Comparison of ENCODE assay signal across 8 mouse cellular contexts in the genomic region with DNA sequence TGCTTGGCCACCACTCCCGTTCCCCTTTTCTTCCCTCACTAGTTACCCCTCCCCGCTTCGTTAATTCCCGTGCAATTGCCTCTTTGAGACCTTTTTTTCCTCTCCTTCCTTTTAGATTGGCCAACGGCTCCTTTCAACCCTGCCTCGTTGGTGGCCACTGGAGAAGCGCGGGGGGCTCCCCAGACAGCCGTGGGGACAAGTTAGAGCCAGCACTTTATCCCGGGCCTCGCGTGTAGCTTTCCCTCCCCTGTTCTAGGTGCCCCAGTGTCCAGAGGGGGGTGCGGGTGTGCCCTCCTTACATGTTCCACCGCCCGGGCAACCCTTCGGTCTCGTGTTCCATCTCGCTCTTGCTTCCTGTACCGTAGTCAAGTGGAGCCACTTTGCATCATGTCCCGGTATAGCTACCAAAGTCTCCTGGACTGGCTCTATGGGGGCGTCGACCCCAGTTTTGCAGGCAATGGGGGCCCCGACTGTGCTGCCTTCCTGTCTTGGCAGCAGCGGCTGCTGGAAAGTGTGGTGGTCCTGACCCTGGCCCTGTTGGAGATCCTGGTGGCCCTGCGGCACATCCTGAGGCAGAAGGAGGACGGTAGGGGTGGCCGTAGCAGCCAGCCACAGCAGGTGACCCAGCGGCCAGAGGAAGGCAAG. TPM values are rescaled to one million over a fixed set of nuclear protein-coding genes. Genes with fewer than 3 reads are reported as not detected.
DNase-seq lines count a peak whose midpoint lies in the region; ATAC-seq and TF ChIP-seq lines count a peak whose summit lies in the region.

No protein-coding gene starts in this region.

- H3K4me1 ChIP-seq in testis, adult 2 months (ENCODE audit: control insufficient read depth, insufficient read depth, low read length): peaks cover 10% of the 10 kb centered on the region
- H3K4me1 ChIP-seq in embryonic facial prominence, embryonic 12.5 days: peaks cover 12% of the 10 kb centered on the region
- peaks cover 13% of the 10 kb centered on the region for H3K4me1 ChIP-seq in hindbrain, embryonic 12.5 days
- peaks cover 20% of the 10 kb centered on the region for H3K4me1 ChIP-seq in liver, embryonic 11.5 days (replicated peaks; ENCODE audit: control insufficient read depth, insufficient read depth, low read length)

- TF ChIP-seq CTCF in testis, adult 2 months (IDR thresholded peaks at IDR 0.05; ENCODE audit: control insufficient read depth, insufficient read depth, insufficient replicate concordance, low read depth, low read length): no peak

- no peak for ATAC-seq in embryonic facial prominence, embryonic 12.5 days (ENCODE audit: insufficient number of reproducible peaks, insufficient read depth, low FRiP score, low TSS enrichment)
- no peak for ATAC-seq in hindbrain, embryonic 12.5 days (ENCODE audit: low FRiP score)
- ATAC-seq in liver, embryonic 11.5 days (replicated peaks; ENCODE audit: low FRiP score): no peak

- no peak for DNase-seq in testis, postnatal 14 days (ENCODE audit: low spot score)
- peak; percentile 45 for DNase-seq in liver, embryonic 11.5 days (ENCODE audit: low spot score)
- DNase-seq in neural tube, embryonic 10.5 days (ENCODE audit: extremely low spot score, low spot score): peak; percentile 30
- DNase-seq in c-Kit-positive CD71-positive TER-119-positive erythroid progenitor cells, embryonic 14.5 days (ENCODE audit: low spot score): no peak
- no peak for DNase-seq in frontal cortex, postnatal 14 days (ENCODE audit: low spot score in 2 of 2)

- peak overlapping the region; percentile 73 for H3K4me2 ChIP-seq in embryonic facial prominence, embryonic 12.5 days (replicated peaks)
- peak overlapping the region; percentile 60 for H3K4me2 ChIP-seq in hindbrain, embryonic 12.5 days (replicated peaks)
- peak overlapping the region; percentile 90 for H3K4me2 ChIP-seq in liver, embryonic 11.5 days

- 20% methylated on average over 28 of the region's 28 CpGs for whole genome bisulfite sequencing in embryonic facial prominence, embryonic 12.5 days
- WGBS in hindbrain, embryonic 12.5 days: 21% methylated on average over 28 of the region's 28 CpGs
- WGBS in liver, embryonic 11.5 days: 14% methylated on average over 28 of the region's 28 CpGs

- H3K9ac ChIP-seq in embryonic facial prominence, embryonic 12.5 days: peak overlapping the region; percentile 74
- H3K9ac ChIP-seq in hindbrain, embryonic 12.5 days: peak overlapping the region; percentile 77
- H3K9ac ChIP-seq in liver, embryonic 11.5 days (ENCODE audit: low read depth, low read length): peak overlapping the region; percentile 75

- H3K27ac ChIP-seq in testis, adult 2 months (ENCODE audit: control insufficient read depth, insufficient read depth, low read depth, low read length): peak overlapping the region; percentile 29; the same call in 1 of the 2 replicates
- peak overlapping the region; percentile 95 for H3K27ac ChIP-seq in embryonic facial prominence, embryonic 12.5 days
- H3K27ac ChIP-seq in hindbrain, embryonic 12.5 days: peak overlapping the region; percentile 90
- peak overlapping the region; percentile 91 for H3K27ac ChIP-seq in liver, embryonic 11.5 days (ENCODE audit: low read depth, low read length)

- no peaks in the 10 kb centered on the region for H3K9me3 ChIP-seq in embryonic facial prominence, embryonic 12.5 days
- H3K9me3 ChIP-seq in hindbrain, embryonic 12.5 days (replicated peaks): no peaks in the 10 kb centered on the region
- no peaks in the 10 kb centered on the region for H3K9me3 ChIP-seq in liver, embryonic 11.5 days (ENCODE audit: control insufficient read depth, low read length)

- H3K4me3 ChIP-seq in testis, adult 2 months (ENCODE audit: control insufficient read depth, low read depth, low read length): peak overlapping the region; percentile 74
- peak overlapping the region; percentile 56 for H3K4me3 ChIP-seq in embryonic facial prominence, embryonic 12.5 days
- H3K4me3 ChIP-seq in hindbrain, embryonic 12.5 days: peak overlapping the region; percentile 64
- H3K4me3 ChIP-seq in liver, embryonic 11.5 days (ENCODE audit: low read depth, low read length): peak overlapping the region; percentile 69

- no peaks in the 10 kb centered on the region for H3K36me3 ChIP-seq in testis, adult 2 months (ENCODE audit: control insufficient read depth, insufficient read depth, low read length)
- no peaks in the 10 kb centered on the region for H3K36me3 ChIP-seq in embryonic facial prominence, embryonic 12.5 days
- H3K36me3 ChIP-seq in hindbrain, embryonic 12.5 days: no peaks in the 10 kb centered on the region
- H3K36me3 ChIP-seq in liver, embryonic 11.5 days (ENCODE audit: control insufficient read depth, insufficient read depth, low read length): no peaks in the 10 kb centered on the region

- TF ChIP-seq POLR2A in testis, adult 2 months (IDR thresholded peaks at IDR 0.05; ENCODE audit: control insufficient read depth, low read depth, low read length): no peak

- H3K27me3 ChIP-seq in testis, adult 2 months (ENCODE audit: control insufficient read depth, insufficient read depth, low read length): no peaks in the 10 kb centered on the region
- H3K27me3 ChIP-seq in embryonic facial prominence, embryonic 12.5 days: 0 out of 2 replicates have a peak, but pooled peaks cover 19% of the 10 kb centered on the region
- H3K27me3 ChIP-seq in hindbrain, embryonic 12.5 days: peaks cover 40% of the 10 kb centered on the region
- peaks cover 4% of the 10 kb centered on the region for H3K27me3 ChIP-seq in liver, embryonic 11.5 days (replicated peaks; ENCODE audit: control insufficient read depth, insufficient read depth, low read length)

RNA-seq across cellular contexts. Expression of a gene that starts 1.1 kb away (rescaled TPM):
- polyA plus RNA-seq in testis, adult 2 months (2012; rRNA removed): 5.4 and 5.5 TPM in 2 replicates
- 79.5 and 84.0 TPM in 2 replicates for polyA plus RNA-seq in embryonic facial prominence, embryonic 12.5 days (2016; fragmentation: Nextera tagmentation; extraction: Ambion mirVana)
- polyA plus RNA-seq in hindbrain, embryonic 12.5 days (2016; fragmentation: Nextera tagmentation; extraction: Ambion mirVana): 54.6 and 54.8 TPM in 2 replicates
- 43.8 and 46.3 TPM in 2 replicates for polyA plus RNA-seq in liver, embryonic 11.5 days (2014; fragmentation: Nextera tagmentation; extraction: Ambion mirVana)

Comparison
In these comparisons a context has a peak if more than half of its experiments do, and no peak if none do; other contexts are left out.
1. H3K27ac ChIP-seq: peak in every context shown above with its lines; median percentile 95 in embryonic facial prominence, embryonic 12.5 days; 91 in liver, embryonic 11.5 days; 90 in hindbrain, embryonic 12.5 days; 29 in testis, adult 2 months.
2. DNase-seq: peak in liver, embryonic 11.5 days (single experiment) and neural tube, embryonic 10.5 days (single experiment); none in testis, postnatal 14 days (single experiment), c-Kit-positive CD71-positive TER-119-positive erythroid progenitor cells, embryonic 14.5 days (single experiment) and frontal cortex, postnatal 14 days (0 of 2).
3. Peak in every context shown above with its lines, with median percentiles within 50 percentile points of each other: H3K4me3 ChIP-seq, H3K4me2 ChIP-seq and H3K9ac ChIP-seq.